Mouse (Mus musculus) heart, postnatal 4 days (tissue): ENCODE results near the gene Gm20547. TPM values are rescaled to one million over a fixed set of nuclear protein-coding genes. Genes with fewer than 3 reads are reported as not detected.
"Not testable (repeated sequence)": the region's sequence is repeated elsewhere in the genome, so short reads cannot be mapped to it uniquely, and the experiment has no call there.

Experiments used
- DNase-seq: peaks from one replicate; pipeline ENCODE4 v3.0.0; 2021
- total RNA-seq, 2 experiments: library from RNA; stranded (reverse); gene quantifications; 2 replicates each; pipeline ENCODE4 v1.2.3; 2021

The Gm20547 gene
- total RNA-seq = not detected

GRCm38 (mm10) chr17:34881683-34882310 lies at the start of gene Gm20547:
Gene Gm20547, minus strand, starts transcription at chr17:34882042.
- no peak for DNase-seq

- DNase-seq = peak; percentile 99
These were observed 49.4 kb upstream of the Gm20547 start, which contains the start of gene Neu1 for GRCm38 (mm10) chr17:34931061-34931734. Gene Neu1, plus strand, starts transcription at chr17:34931253.

GRCm38 (mm10) chr17:34928841-34929240 lies 47.0 kb upstream of the Gm20547 start:
- no peak for DNase-seq

- no peak for DNase-seq
These were observed 45.6 kb upstream of the Gm20547 start for GRCm38 (mm10) chr17:34927306-34928019.

GRCm38 (mm10) chr17:34924258-34924657 lies 42.4 kb upstream of the Gm20547 start:
- DNase-seq = no peak

GRCm38 (mm10) chr17:34922939-34923338 lies 41.1 kb upstream of the Gm20547 start:
- DNase-seq = no peak

GRCm38 (mm10) chr17:34917188-34917587 lies 35.3 kb upstream of the Gm20547 start:
- DNase-seq = no peak

- DNase-seq = no peak
These were observed 34.5 kb upstream of the Gm20547 start for GRCm38 (mm10) chr17:34916316-34916715.

- DNase-seq = peak; percentile 46
These were observed 33.6 kb upstream of the Gm20547 start for GRCm38 (mm10) chr17:34915410-34915831.

GRCm38 (mm10) chr17:34913930-34914665 lies 32.3 kb upstream of the Gm20547 start, which contains the start of gene Slc44a4:
Gene Slc44a4, plus strand, starts transcription at chr17:34914466.
- no peak for DNase-seq

GRCm38 (mm10) chr17:34911945-34912351 lies 30.1 kb upstream of the Gm20547 start:
- peak; percentile 87 for DNase-seq

- DNase-seq = no peak
These were observed 29.1 kb upstream of the Gm20547 start for GRCm38 (mm10) chr17:34910982-34911381.

GRCm38 (mm10) chr17:34902895-34903294 lies 21.1 kb upstream of the Gm20547 start:
- DNase-seq = no peak

- not testable (repeated sequence) for DNase-seq
These were observed 20.1 kb upstream of the Gm20547 start for GRCm38 (mm10) chr17:34901948-34902347.

- not testable (repeated sequence) for DNase-seq
These were observed 19.0 kb upstream of the Gm20547 start for GRCm38 (mm10) chr17:34900826-34901225.

GRCm38 (mm10) chr17:34899890-34900243 lies 18.0 kb upstream of the Gm20547 start:
- DNase-seq = no peak

GRCm38 (mm10) chr17:34899053-34899889 lies 17.4 kb upstream of the Gm20547 start:
- DNase-seq = peak; percentile 50

- no peak for DNase-seq
These were observed 16.8 kb upstream of the Gm20547 start for GRCm38 (mm10) chr17:34898706-34899052.

- DNase-seq = peak; percentile 82
These were observed 16.3 kb upstream of the Gm20547 start, which contains the start of the genes C2 and Ehmt2 for GRCm38 (mm10) chr17:34898160-34898586. Gene C2, minus strand, starts transcription at chr17:34898265. Gene Ehmt2, plus strand, starts transcription at chr17:34898469.

GRCm38 (mm10) chr17:34897373-34898159 lies 15.7 kb upstream of the Gm20547 start:
- DNase-seq = peak; percentile 55

GRCm38 (mm10) chr17:34896366-34896765 lies 14.5 kb upstream of the Gm20547 start:
- DNase-seq = no peak
